Mouse (Mus musculus) kidney, adult 2 months (tissue): ENCODE measurements around the gene Gadd45g.

Experiments used
- CTCF ChIP-seq: fragments of 200-500 bp; conservative IDR thresholded peaks from 2 replicates; pipeline ENCODE4 v1.5.1; 2011; ENCODE audit warnings: low read depth, mild to moderate bottlenecking, control low read depth, low read length, moderate library complexity, mixed read lengths; ENCODE audit not compliant: insufficient read depth, insufficient read length
- POLR2A ChIP-seq: fragments of 200-500 bp; IDR thresholded peaks from one replicate; pipeline ENCODE4 v1.6.1; 2011; ENCODE audit warnings: low read depth, low read length, control low read depth

GRCm38 (mm10) chr13:51834520-51834919 is 12.0 kb upstream of the Gadd45g start:
- TF ChIP-seq CTCF (no peak), POLR2A (no peak)
